Mouse (Mus musculus) monocyte, adult 5-6 weeks (primary cell): ENCODE results near the gene Aimp2. TPM values are rescaled to one million over a fixed set of nuclear protein-coding genes. Genes with fewer than 3 reads are reported as not detected.

Experiments used
- ATAC-seq: fragments of 153-309, 156-312 bp; replicated peaks from 2 replicates; pipeline ENCODE4 v1.8.0; 2017; ENCODE audit warnings: mild to moderate bottlenecking; ENCODE audit not compliant: low TSS enrichment, insufficient number of reproducible peaks, severe bottlenecking, poor library complexity, low FRiP score
- total RNA-seq: library from RNA; stranded (forward); fragments of 200-1000, 200-491, 200-594 nt; gene quantifications from 3 replicates; pipeline ENCODE4 v1.2.3, GENCODE M21; 2017

The Aimp2 gene
- total RNA-seq, 1 experiment from 2014 or later: 11.7 TPM

DNA sequence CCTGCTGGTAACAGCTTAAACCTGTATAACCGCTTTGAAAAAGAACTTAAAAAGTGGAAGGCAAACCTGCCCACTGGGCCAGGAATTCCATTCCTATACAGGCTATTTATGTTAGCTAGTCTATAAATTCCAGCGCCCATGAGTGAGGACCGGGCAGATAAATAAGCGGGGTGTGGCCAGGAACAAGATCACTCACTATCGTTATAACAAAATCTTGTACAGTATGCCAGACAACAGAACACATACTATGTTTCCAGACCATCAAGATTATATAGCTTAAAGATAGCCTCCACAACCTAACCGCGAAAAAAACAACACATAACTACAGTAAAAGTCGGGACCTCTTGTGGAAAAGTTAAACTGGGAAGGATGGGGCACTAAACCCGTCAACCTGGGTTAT lies 721 bp downstream of the Aimp2 start:
- ATAC-seq: no peak

DNA sequence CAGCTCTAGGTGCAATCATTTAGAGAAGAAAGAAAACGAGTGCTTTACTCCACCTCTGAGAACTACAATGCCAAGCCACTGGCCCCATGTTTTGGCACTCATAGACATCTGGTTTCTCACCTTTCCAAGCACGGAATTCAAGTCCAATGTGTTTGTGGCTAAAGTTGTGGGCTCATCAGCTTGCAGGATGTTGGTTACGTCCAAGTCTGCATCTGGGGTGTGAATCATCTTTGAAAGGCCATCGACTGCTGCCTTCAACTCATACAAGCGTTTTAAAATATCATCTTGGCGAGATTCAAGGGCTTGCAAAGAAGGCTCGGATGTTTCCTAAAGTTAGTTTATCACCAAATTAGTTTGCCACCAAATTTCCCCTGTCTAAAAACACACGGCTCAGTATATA lies 3.2 kb downstream of the Aimp2 start:
- ATAC-seq: no peak

DNA sequence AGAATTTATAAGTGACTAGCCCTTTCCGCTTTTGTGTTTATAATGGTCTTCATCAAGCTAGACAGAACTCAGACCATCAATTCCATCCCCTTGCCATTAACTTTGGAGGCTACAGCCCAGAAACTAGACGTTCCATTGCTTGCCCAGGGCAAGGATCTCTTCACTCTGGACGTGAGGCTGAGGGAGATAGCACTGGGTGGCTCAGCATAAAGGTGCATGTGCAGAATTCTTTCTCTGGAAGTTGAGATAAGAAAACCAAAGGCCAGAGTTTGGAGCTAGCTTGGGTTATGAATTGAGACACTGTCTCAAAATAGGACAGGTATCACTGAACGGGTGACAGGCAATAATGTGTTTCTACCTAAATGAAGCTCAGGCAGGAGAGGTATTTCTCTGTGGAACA lies 5.8 kb downstream of the Aimp2 start:
- no peak for ATAC-seq

DNA sequence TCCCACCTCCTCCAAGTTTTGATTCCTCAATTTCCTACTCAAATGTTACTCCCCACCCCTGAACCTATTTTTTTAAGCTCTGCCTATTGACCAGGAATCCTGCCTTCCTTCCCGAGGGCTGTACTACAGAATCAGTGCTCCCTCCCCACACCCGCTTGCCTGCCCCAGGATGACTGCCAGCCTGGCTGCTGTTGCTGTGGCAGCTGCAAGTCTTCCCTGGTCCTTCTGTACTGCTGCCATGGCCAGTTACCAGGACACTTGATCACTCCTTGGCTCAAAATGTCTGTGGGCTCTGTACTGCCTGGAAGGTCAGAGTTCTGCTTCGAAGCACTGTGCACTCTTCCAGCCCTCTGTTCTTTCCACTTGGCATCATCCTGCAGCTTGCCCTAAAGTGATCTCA lies 7.5 kb downstream of the Aimp2 start:
- no peak for ATAC-seq

DNA sequence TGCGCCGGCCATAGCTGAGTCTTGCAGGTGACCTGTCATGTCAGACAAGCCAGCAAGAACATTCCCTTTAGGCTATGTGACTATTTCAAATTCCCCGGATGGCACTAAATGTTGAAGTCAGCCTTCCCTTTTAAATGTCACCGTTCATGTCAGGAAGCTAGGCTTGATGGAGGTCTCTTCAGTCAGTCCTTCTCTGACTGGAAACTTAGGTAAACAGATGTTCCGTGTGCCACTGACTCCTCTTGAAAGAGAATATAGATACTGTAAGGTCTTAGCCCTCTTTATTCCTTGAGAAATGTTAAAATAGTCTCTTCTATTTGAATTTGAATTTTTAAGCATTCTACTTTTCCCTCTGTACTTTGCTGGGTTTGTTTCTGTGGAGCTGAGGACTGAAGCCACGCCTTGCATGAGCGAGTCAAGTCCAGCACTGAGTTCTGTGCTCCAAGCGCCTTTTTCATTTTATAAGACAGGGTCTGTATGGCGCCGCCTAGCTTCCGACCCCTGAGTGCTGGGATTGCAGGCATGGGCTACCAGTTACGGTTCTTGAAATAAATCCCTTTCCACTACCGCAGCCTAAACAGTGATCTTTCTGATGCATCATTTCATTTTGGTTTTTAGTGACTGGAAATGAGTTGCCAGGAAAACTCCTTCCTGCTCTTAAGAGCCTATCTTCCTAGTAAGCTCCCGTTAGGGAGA lies 11.9 kb downstream of the Aimp2 start, which contains the start of gene Ankrd61:
Gene Ankrd61 (minus strand): TSS at position 51 of the 696 bp plus-strand sequence.
- no peak for ATAC-seq

DNA sequence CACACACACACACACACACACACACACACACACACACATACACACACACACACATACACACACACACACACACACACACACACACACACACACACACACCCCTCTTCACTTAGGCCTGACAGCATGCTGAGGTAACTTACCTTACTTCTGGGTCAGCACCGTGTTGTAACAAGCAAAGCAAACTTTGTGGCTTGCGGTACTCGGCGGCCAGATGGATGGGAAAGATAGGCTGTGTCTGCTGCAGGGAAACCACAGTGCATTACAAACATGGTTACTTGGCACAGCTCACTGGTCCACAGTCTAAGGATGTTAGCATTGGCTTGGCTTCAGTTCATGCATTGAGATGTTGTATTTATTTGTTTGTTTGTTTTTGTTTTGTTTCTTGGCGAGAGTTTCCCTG lies 16.3 kb downstream of the Aimp2 start:
- 0 out of 2 replicates have a peak, but pooled peaks have one; percentile 47 for ATAC-seq

DNA sequence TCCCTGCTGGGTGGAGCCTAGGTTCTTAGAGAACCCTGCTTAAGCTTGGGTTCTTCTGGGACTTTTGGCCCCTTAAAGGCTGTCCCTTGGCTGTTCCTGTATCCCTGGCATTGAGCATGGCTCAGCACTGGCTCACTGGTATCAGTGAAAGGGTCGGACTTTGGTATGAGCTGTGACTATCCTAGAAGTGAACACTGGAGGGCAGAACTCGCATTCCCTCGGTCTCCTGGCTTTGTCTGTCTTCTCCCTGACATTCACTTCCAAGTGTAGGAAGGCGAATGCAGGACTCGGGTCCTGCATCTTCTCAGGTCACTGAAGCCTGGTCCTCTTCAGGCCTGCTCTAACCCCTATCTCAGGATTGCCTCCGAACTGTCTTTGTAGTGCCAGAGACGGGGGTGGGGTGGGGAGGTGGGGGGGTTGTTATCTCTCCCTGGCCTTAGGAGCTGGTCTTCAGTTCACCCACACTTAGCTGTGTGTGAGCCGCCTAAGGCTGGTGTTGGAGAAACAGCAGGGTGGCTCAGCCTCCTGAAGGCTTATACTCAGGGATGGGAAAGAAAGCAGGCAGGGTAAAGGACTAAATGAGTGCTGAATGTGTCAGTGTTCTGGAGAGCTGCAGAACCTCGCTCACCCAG lies 17.3 kb downstream of the Aimp2 start:
- ATAC-seq: no peak

DNA sequence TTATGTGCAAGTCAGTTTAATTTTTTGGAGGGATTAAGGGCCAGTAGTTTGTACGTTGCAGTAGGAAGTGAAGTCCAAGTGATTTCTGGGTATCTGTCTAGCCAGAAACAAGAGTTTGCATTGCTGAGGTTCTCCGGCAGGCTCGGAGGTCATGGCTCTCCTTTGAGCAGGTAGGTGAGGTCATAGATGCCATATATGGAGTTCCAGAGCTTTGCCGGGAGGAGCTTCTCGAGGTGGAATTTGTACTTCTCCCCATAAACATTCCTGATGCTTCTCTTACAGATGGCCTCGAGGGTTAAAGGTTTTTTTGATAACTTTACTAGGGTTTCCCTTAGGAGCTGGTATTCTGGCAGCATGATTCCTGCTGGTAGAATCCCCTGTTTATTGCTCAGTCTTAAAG lies 18.9 kb downstream of the Aimp2 start:
- no peak for ATAC-seq

DNA sequence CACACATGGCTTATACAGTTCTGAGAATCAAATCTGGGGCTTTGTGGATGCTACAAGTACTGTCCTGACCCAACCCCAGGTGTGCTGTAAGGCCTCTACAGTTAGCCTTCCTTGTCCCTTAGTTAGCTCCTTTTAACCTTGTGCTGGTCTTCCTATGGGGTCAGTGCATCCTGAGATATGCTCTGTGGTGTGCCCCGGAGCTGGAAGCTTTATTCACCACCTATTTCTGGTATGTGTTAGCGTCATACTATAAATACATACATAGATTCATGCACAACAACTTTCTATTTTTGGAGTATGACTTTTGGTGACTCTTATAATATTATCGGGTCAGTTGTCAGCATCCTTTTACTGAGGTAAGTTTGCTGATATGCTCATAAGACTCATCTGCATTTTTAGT lies 24.4 kb downstream of the Aimp2 start:
- no peak for ATAC-seq

DNA sequence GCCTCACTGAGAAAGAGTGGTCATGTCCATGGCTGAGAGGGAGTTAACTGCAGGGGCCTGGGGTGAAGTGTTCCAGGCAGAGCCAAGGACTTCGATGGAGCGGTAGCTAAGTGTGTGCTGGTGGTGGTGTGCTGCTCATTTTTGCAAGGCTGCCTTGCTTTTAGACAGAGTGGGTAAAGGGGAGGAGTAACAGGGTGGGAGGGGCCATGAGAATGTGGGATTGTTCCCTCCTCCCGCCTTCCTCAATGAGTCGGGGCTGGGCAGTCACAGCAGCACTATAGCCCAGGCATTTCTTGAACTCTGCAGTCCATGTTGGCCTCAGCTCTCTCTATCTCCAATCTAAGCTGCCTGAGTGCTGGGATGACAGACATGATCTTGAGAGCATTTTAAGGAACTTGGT lies 35.1 kb downstream of the Aimp2 start:
- ATAC-seq: no peak

DNA sequence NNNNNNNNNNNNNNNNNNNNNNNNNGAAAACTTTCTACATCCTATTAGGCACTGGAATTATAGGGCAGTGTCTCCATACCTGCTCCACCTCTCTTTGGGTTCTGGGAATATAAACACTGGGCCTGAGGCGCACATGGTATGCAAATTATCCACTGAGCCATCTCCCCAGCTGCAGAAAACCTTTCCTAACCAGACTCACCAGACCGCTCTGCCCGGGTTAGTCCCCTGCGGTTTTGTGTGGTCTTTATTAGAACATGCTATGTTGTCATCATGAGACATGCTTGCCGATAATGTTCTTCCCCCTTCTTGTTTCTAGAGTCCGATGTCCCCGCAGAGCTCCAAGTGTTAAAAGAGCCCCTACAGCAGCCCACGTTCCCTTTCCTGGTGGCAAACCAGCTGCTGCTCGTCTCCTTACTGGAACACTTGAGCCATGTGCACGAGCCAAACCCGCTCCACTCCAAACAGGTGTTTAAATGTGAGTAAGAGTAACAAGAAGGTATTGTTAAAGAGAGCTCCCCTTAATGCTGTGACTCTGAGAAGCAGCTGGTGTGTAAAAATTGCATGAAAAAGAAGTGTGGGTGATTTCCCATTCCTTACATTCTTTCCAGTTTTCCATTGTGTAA lies 38.0 kb downstream of the Aimp2 start:
- ATAC-seq: no peak

Other genes with a start within 250 kb of the Aimp2 start
- gene Usp42, start 177.6 kb downstream of the Aimp2 start, total RNA-seq: 10.6 to 19.8 TPM (median 19.1 TPM) in 3 replicates
- 47.6 to 48.1 TPM (median 48.0 TPM) in 3 replicates for gene Eif2ak1, start 92.1 kb downstream of the Aimp2 start, total RNA-seq
- 0.39 to 1.8 TPM in 2 of 3 replicates, not detected in the other for gene Ankrd61, start 12.2 kb downstream of the Aimp2 start, total RNA-seq
- gene Pms2, start 117 bp upstream of the Aimp2 start, total RNA-seq: 11.8 to 24.5 TPM (median 17.7 TPM) in 3 replicates
- gene Gm42421, start 18.3 kb upstream of the Aimp2 start, total RNA-seq: 2.9 TPM in 1 of 3 replicates, not detected in the others
- gene Rsph10b, start 23.2 kb upstream of the Aimp2 start, total RNA-seq: 0.29 to 1.9 TPM (median 0.32 TPM) in 3 replicates
- gene Ccz1, start 105.0 kb upstream of the Aimp2 start, total RNA-seq: 75.1 to 99.1 TPM (median 81.7 TPM) in 3 replicates
- gene Ocm, start 116.8 kb upstream of the Aimp2 start, total RNA-seq: not detected in 3 replicates
- gene Lmtk2, start 190.6 kb upstream of the Aimp2 start, total RNA-seq: 11.2 to 18.6 TPM (median 12.8 TPM) in 3 replicates